Mouse (Mus musculus) neutrophil, adult 5-6 weeks (primary cell): Measurements from ENCODE around the gene Scaper. TPM values are rescaled to one million over a fixed set of nuclear protein-coding genes. Genes with fewer than 3 reads are reported as not detected.

Experiments used
- ATAC-seq: fragments of 151-379, 151-347 bp; 2 replicates; pipeline ENCODE4 v1.8.0; 2017; ENCODE audit warnings: mild to moderate bottlenecking, moderate TSS enrichment; ENCODE audit not compliant: insufficient number of reproducible peaks, poor library complexity, low FRiP score, severe bottlenecking; ENCODE audit errors: extremely low read depth
- total RNA-seq: library from RNA; stranded (forward); fragments of 200-1000 nt; gene quantifications from 2 replicates; pipeline ENCODE4 v1.2.3, GENCODE M21; 2017

Gene Scaper
- total RNA-seq, 1 experiment from 2014 or later: 45.9 TPM

DNA sequence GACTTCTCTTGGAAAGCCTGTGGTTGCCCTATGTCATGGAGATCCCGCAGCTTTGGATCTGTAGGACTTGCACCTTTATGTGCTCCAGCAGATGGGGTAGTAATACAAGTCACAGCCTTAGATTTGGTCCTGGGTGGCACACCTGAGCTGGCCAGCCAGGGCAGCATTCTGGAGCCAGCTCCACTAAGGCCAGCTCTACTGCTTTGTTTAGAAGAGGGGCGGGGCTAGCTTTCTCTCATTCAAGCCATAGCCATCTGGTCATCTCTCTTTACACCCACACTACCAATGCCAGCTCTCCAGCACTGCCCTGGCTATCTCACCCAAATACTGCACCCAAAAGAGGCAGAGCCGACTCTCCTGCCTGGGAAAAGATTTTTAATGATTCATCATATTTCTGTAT is 323.2 kb downstream of the Scaper start:
- ATAC-seq: no peak

GRCm38 (mm10) chr9:55609751-55610150 is 328.2 kb downstream of the Scaper start:
- ATAC-seq: no peak

DNA sequence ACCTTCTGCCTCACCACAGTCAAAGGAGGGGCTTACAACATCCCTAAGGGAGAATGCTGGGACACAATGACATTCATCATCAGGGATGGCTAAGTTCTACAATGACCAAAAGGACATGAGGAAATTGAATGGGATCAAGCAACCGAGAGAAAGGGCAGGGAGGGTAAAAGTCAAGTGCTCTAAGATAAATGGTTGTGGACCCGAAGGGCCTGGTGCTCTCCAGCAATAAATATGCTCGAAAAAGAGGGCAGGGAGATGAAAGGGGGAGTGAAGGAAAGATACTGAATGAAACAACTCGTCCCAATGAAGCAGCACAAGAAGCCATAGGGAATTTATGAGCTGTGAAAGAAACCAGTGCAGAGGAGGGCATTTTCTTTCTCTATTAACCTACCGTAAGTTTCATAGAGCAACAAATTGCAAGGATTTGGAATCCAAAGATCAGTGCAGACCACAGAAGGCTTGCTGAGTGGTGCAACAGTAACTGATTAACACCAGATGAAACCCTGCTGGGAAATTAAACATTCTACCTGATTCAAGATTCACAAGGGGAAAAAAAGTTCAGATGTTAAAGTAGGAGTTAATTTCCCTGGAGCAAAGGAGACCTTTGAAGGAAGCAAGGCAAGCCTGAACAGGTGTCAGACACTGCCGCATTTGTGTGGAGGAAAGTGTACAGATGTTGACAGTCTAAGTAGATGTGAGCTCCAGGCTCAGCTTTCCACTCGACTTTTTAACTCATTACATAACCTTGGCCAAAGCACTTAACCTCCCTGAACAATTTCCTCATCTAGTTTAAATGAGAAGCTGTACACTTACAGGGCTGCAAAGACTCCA is 329.0 kb downstream of the Scaper start:
- ATAC-seq: no peak

- no peak for ATAC-seq
Measured at GRCm38 (mm10) chr9:55598594-55598993, 339.3 kb downstream of the Scaper start.

DNA sequence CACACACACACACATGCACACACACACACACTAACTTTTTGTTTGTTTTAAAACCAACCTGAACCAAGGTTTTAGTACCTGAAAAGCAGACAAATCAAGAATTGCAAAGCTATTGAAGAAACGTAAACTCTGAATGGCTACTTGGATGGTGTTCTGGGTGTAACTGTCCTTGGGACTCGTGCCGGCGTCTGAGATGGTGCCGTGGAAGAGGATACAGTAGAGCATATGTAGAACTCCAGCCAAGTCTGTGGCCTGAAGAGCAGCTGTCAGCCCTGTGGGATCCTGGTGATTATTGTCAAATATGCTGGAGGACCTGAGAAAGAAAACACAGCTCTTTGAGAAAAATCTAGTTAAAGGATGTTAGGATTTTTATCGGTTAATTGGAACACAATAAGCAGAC is 351.8 kb downstream of the Scaper start:
- no peak for ATAC-seq

- no peak for ATAC-seq
Measured at GRCm38 (mm10) chr9:55581414-55581813, 356.5 kb downstream of the Scaper start.

- ATAC-seq: no peak
Measured at GRCm38 (mm10) chr9:55576571-55576970, 361.3 kb downstream of the Scaper start.

DNA sequence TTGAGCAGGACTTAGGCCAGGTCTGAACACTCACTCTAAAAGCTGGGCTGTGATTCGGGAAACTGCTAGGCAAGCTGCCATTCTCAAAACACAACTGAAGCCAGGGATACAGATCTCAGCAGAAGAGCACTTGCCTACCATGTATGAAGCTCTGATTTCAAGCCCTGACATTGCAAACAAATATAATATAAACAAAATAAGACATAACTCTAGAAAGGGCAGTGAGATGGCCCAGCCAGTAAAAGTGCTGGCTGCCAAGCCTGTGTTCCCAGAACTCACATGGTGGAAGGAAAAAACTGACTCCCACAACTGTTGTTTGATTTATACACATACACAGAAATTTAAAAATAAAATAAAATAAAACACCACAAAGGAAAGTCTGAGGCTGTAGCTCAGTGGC is 366.8 kb downstream of the Scaper start:
- ATAC-seq: no peak

- ATAC-seq: no peak
Measured at GRCm38 (mm10) chr9:55568466-55569159, 369.3 kb downstream of the Scaper start.

GRCm38 (mm10) chr9:55560960-55561359 is 377.0 kb downstream of the Scaper start:
- ATAC-seq: no peak

DNA sequence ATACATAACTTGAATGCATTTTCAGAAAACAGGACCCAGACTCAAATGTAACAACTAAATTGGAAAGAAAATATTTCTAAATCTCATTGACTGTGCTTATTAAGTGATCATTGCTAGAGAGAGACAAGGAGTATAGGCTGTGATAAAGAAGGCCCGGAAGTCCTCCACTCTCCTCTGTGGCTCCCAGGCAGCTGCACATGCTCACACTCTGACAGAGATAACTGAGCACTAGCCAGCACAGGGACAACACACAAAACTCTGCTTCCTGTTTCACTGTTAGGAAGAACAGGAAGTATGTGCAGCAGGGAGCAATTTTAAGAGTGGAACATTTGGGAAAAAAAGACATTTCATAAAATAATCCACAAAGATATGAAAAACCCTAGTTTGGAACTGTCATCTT is 382.9 kb downstream of the Scaper start:
- no peak for ATAC-seq

DNA sequence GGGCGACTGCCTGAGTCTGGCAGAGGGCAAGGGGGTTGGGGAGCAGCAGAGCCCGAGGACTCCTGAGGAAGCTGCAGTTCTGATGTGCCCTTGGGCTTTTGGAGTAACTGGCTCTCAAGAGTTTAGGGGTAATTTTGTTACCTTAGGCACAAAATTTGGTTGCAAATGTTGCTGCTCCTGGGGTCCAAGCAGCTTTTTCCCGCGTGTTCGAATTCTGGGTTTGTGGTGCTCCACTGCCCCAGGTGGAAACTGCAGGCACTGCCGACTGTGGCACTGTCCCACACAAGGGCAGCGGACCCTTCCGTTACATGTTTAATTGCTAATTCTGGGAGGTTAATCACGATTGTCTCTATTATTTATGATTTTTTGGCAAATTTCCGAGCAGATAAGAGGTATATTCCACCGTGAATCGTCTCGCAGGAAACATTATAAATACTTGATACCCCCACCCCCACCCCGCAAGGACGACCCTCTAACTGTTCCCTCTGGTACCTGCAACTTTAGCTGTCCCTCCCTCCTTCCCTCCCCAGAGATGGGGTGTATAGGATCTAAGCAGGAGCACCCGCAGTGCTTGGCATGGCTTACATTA is 388.5 kb downstream of the Scaper start:
- no peak for ATAC-seq

DNA sequence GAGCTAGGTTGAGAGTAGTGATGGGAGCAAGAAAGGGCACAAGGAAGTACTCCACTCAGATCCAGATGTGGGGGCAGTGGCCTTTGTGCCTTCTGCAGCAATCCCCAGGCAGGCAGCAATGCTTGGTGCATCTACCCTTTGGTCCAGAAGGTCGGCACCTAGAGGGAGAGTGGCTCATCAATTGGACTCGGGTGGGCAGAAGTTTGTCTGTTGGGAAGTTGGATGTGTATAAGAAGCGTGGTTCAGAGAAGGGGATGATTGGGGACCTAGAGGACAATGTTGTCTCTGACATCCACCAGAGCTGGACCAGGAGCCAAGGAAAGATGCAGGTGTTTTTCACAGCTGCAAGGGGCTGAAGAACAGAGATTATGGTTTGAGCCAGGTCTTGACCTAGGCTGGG is 389.0 kb downstream of the Scaper start:
- no peak for ATAC-seq

- ATAC-seq: 0 out of 2 replicates have a peak, but pooled peaks have one; percentile 20
Measured at GRCm38 (mm10) chr9:55546176-55547010, 391.5 kb downstream of the Scaper start.

- ATAC-seq: no peak
Measured at GRCm38 (mm10) chr9:55545556-55546175, 392.3 kb downstream of the Scaper start.

DNA sequence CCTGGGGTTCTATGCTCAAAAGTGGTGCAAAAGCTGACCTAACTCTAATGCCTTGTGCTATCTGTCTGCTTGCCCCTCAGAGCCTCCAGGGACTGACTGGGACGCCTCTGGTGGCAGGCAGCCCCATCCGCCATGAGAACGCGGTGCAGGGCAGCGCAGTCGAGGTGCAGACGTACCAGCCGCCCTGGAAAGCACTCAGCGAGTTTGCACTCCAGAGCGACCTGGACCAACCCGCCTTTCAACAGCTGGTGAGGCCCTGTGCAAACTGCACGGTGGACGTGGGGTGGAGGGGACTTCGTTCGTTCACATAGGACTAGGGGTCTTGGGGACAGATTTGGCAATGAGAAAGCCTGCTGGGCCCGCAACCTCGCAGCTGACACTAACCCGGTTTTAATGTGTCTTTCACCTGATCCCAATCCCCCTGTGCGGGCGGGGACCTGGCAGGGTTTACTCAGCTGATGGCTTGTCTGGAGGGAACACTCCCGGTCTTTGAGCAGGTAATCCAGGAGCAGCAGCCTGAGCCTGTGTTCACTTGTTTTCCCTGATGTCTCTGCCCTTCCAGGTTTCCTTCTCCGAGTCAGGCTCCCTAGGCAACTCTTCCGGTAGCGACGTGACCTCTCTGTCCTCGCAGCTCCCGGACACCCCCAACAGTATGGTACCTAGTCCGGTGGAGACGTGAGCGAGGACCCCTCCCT is 392.9 kb downstream of the Scaper start:
- ATAC-seq: no peak

- ATAC-seq: no peak
Measured at GRCm38 (mm10) chr9:55543703-55544401, 394.1 kb downstream of the Scaper start.

DNA sequence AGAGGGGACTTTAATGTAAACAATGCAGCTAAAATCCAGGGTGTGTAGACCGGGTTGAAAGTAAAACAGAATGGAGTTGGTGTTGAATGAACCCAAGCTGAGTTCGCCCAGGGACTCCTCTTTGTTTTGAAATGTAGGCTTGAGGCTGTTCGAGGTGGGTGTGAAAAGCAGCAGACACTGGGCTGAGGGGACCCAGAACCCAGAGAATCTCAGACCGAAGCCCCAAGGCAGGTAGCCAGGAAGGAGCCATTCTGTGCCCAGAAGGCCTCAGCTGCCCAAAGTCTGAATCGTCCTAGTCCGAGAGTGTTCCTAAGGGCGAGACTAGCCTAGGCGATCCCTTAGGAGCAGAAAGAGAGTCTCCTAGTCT is 394.6 kb downstream of the Scaper start:
- ATAC-seq: no peak
